Mouse (Mus musculus) heart, postnatal 0 days (tissue): ENCODE measurements at regions not wholly inside any gene's neighbourhood (a gene's known extent, or its start where the extent isn't known, plus 50 kb on each side); places are given as distances from the start of the nearest gene placed in this dataset.

Source experiments
- ATAC-seq: fragments of 200-750 bp; cut with Nextera tagmentation; 2 replicates; pipeline ENCODE4 v1.8.0; 2017; ENCODE audit warnings: low read depth, moderate number of reproducible peaks, moderate library complexity; ENCODE audit not compliant: insufficient read depth
- DNase-seq: peaks from one replicate; pipeline ENCODE4 v3.0.0-alpha.2; 2016; ENCODE audit warnings: low spot score
- H3K27ac ChIP-seq: fragments of 300-500 bp; sonication (generic); 2 replicates; pipeline ENCODE4 v1.5.1; 2014; ENCODE audit warnings: low read depth, mild to moderate bottlenecking
- H3K27me3 ChIP-seq: fragments of 300-500 bp; sonication (generic); 2 replicates; pipeline ENCODE4 v1.6.1; 2014; ENCODE audit warnings: low read length, mixed read lengths; ENCODE audit not compliant: control insufficient read depth, insufficient read depth
- H3K36me3 ChIP-seq: fragments of 300-500 bp; sonication (generic); replicated peaks from 2 replicates; pipeline ENCODE4 v1.6.1; 2014; ENCODE audit warnings: low read length, mixed read lengths; ENCODE audit not compliant: control insufficient read depth, insufficient read depth
- H3K4me1 ChIP-seq: fragments of 300-500 bp; sonication (generic); 2 replicates; pipeline ENCODE4 v1.6.1; 2014; ENCODE audit warnings: antibody characterized with exemption; ENCODE audit not compliant: control insufficient read depth, insufficient read depth
- H3K4me2 ChIP-seq: fragments of 300-500 bp; sonication (generic); 2 replicates; pipeline ENCODE4 v1.6.1; 2014; ENCODE audit warnings: low read depth, mild to moderate bottlenecking, low read length, moderate library complexity
- H3K4me3 ChIP-seq: fragments of 300-500 bp; sonication (generic); 2 replicates; pipeline ENCODE4 v1.5.1; 2014; ENCODE audit warnings: low read depth, low read length
- H3K9ac ChIP-seq: fragments of 300-500 bp; sonication (generic); replicated peaks from 2 replicates; pipeline ENCODE4 v1.6.1; 2014; ENCODE audit warnings: low read depth, low read length, mixed read lengths
- H3K9me3 ChIP-seq: fragments of 300-500 bp; sonication (generic); replicated peaks from 2 replicates; pipeline ENCODE4 v1.6.1; 2016; ENCODE audit warnings: low read length; ENCODE audit not compliant: control insufficient read depth
- CTCF ChIP-seq: IDR thresholded peaks from 2 replicates; pipeline ENCODE4 v1.5.1; 2016; ENCODE audit warnings: antibody characterized with exemption, control low read depth, low read depth
- EP300 ChIP-seq: IDR thresholded peaks from 2 replicates; pipeline ENCODE4 v1.6.1; 2016; ENCODE audit warnings: antibody characterized with exemption, low read depth
- WGBS: fragments of 180-500 bp; shearing (Covaris S2); extraction: QIAGEN DNeasy Blood & Tissue Kit; methylation state at CpG from one replicate; pipeline ENCODE4 v1.1.7; 2014; 5-methylcytosine and 5-hydroxymethylcytosine counted together

- ATAC-seq: no peak
Observed at GRCm38 (mm10) chr6:31043368-31043767, 84.5 kb upstream of the Klf14 start.

GRCm38 (mm10) chr6:31043919-31044318 lies 85.0 kb upstream of the Klf14 start:
- no peaks in the 10 kb centered on the region for H3K36me3 ChIP-seq
- no peak overlapping the region for H3K9ac ChIP-seq
- no peak for ATAC-seq
- H3K9me3 ChIP-seq: no peaks in the 10 kb centered on the region
- WGBS: 85% methylated on average over 3 of the region's 3 CpGs
- no peak for TF ChIP-seq EP300
- DNase-seq: no peak
- no peaks in the 10 kb centered on the region for H3K4me1 ChIP-seq
- H3K27me3 ChIP-seq: no peaks in the 10 kb centered on the region
- no peak overlapping the region for H3K4me3 ChIP-seq
- H3K4me2 ChIP-seq: no peak overlapping the region
- H3K27ac ChIP-seq: no peak overlapping the region

More at GRCm38 (mm10) chr6:31043368-31043767, 84.5 kb upstream of the Klf14 start:
- 84% methylated on average over 4 of the region's 4 CpGs for WGBS
- Histone ChIP-seq H3K9me3 (no peaks in the 10 kb centered on the region), H3K4me3 (no peak overlapping the region), H3K27ac (no peak overlapping the region), H3K27me3 (no peaks in the 10 kb centered on the region), H3K4me1 (no peaks in the 10 kb centered on the region), H3K9ac (no peak overlapping the region), H3K36me3 (no peaks in the 10 kb centered on the region), H3K4me2 (no peak overlapping the region)
- TF ChIP-seq EP300 (no peak), CTCF (no peak)
- DNase-seq: no peak

- ATAC-seq: no peak
- TF ChIP-seq CTCF: no peak
- no peak for TF ChIP-seq EP300
- H3K4me2 ChIP-seq: no peak overlapping the region
- H3K9ac ChIP-seq: no peak overlapping the region
- H3K4me1 ChIP-seq: no peaks in the 10 kb centered on the region
- H3K27me3 ChIP-seq: no peaks in the 10 kb centered on the region
- no peaks in the 10 kb centered on the region for H3K36me3 ChIP-seq
- WGBS: 50% methylated on average over 3 of the region's 3 CpGs
- DNase-seq: no peak
- no peaks in the 10 kb centered on the region for H3K9me3 ChIP-seq
- no peak overlapping the region for H3K27ac ChIP-seq
- H3K4me3 ChIP-seq: no peak overlapping the region
Observed at GRCm38 (mm10) chr6:31046197-31046596, 87.3 kb upstream of the Klf14 start.

- Histone ChIP-seq H3K4me1 (no peaks in the 10 kb centered on the region), H3K36me3 (no peaks in the 10 kb centered on the region), H3K9ac (no peak overlapping the region), H3K4me3 (no peak overlapping the region), H3K27ac (no peak overlapping the region), H3K4me2 (no peak overlapping the region), H3K9me3 (no peaks in the 10 kb centered on the region), H3K27me3 (no peaks in the 10 kb centered on the region)
- TF ChIP-seq EP300 (no peak), CTCF (no peak)
- DNase-seq (peak; percentile 2), ATAC-seq (no peak)
- 57% methylated on average over 11 of the region's 11 CpGs for WGBS
Observed at GRCm38 (mm10) chr6:31048920-31049576, 90.2 kb upstream of the Klf14 start.

- TF ChIP-seq EP300: no peak
- no peak for TF ChIP-seq CTCF
- DNase-seq (peak; percentile 2), ATAC-seq (no peak)
- no peak overlapping the region for H3K27ac ChIP-seq
- no peaks in the 10 kb centered on the region for H3K9me3 ChIP-seq
- no peaks in the 10 kb centered on the region for H3K36me3 ChIP-seq
- no peaks in the 10 kb centered on the region for H3K4me1 ChIP-seq
- WGBS: 43% methylated on average over 5 of the region's 5 CpGs
- H3K4me3 ChIP-seq: no peak overlapping the region
- H3K9ac ChIP-seq: no peak overlapping the region
- H3K27me3 ChIP-seq: no peaks in the 10 kb centered on the region
- no peak overlapping the region for H3K4me2 ChIP-seq
Observed at GRCm38 (mm10) chr6:31050831-31051230, 92.0 kb upstream of the Klf14 start.

- Histone ChIP-seq H3K36me3 (no peaks in the 10 kb centered on the region), H3K4me3 (no peak overlapping the region), H3K27ac (no peak overlapping the region), H3K9ac (no peak overlapping the region), H3K9me3 (no peaks in the 10 kb centered on the region), H3K4me2 (no peak overlapping the region), H3K27me3 (no peaks in the 10 kb centered on the region), H3K4me1 (no peaks in the 10 kb centered on the region)
- ATAC-seq: no peak
- DNase-seq: no peak
- WGBS: 75% methylated on average over 6 of the region's 6 CpGs
- TF ChIP-seq EP300: no peak
- TF ChIP-seq CTCF: no peak
Observed at GRCm38 (mm10) chr6:31051771-31052170, 92.9 kb upstream of the Klf14 start.
